Mouse (Mus musculus): ENCODE measurements at regions not wholly inside any gene's neighbourhood (a gene's known extent, or its start where the extent isn't known, plus 50 kb on each side); places are given as distances from the start of the nearest gene placed in this dataset.

- no peak for ATAC-seq (ENCODE audit: insufficient read depth)
- TF ChIP-seq CTCF (IDR thresholded peaks at IDR 0.05; ENCODE audit: low read depth) (no peak), EP300 (IDR thresholded peaks at IDR 0.05; ENCODE audit: low read depth) (no peak)
- H3K4me2 ChIP-seq (ENCODE audit: low read depth), result no peak overlapping the region
- no peak overlapping the region for H3K4me3 ChIP-seq (ENCODE audit: insufficient read depth in 1 of 2, low read depth in 2 of 2, low read length in 2 of 2)
- no peak overlapping the region for H3K9ac ChIP-seq (replicated peaks)
- no peak overlapping the region for H3K27ac ChIP-seq
- 55% methylated on average over 9 of the region's 9 CpGs for WGBS (ENCODE audit: insufficient replicate concordance)
- H3K27me3 ChIP-seq (ENCODE audit: control insufficient read depth, insufficient read depth, low read length), result no peaks in the 10 kb centered on the region
- DNase-seq (ENCODE audit: low read depth in 3 of 3, low spot score in 3 of 3), result no peak
- no peaks in the 10 kb centered on the region for H3K9me3 ChIP-seq (ENCODE audit: control insufficient read depth, low read length)
- H3K4me1 ChIP-seq (replicated peaks; ENCODE audit: control insufficient read depth in 2 of 2, insufficient read depth in 2 of 2, low read length in 1 of 2), result no peaks in the 10 kb centered on the region
- no peaks in the 10 kb centered on the region for H3K36me3 ChIP-seq (replicated peaks; ENCODE audit: control insufficient read depth, insufficient read depth, low read depth)
Measured at GRCm38 (mm10) chr12:26679887-26680567, 211.0 kb downstream of the Cmpk2 start.

DNA sequence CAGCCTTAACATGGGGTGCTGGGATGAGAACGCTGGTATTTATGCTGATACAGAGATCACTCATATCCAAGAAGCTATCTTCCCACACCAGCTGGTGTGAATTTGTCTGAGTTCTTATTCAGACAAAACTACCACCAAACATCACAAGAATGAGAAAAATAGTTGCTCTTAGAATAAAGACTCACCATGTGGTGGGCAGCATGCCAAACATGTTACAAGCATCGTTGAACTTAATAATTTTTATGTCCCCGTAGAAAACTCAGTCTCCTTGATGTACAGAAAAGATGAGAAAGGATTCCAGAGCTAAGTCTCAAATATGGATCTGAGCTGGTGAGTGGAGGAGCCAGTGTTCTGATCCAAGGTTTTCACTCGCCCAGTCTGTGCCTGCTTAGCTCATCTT, 196.5 kb downstream of the Cmpk2 start:
- 54% methylated on average over 4 of the region's 4 CpGs for WGBS (ENCODE audit: insufficient replicate concordance)
- ATAC-seq (ENCODE audit: insufficient read depth), result no peak

GRCm38 (mm10) chr12:26654251-26654650, 185.2 kb downstream of the Cmpk2 start:
- no peak for TF ChIP-seq EP300 (IDR thresholded peaks at IDR 0.05; ENCODE audit: low read depth)
- TF ChIP-seq CTCF (IDR thresholded peaks at IDR 0.05; ENCODE audit: low read depth), result no peak
- WGBS (ENCODE audit: insufficient replicate concordance), result 73% methylated on average over 2 of the region's 2 CpGs

More for the DNA sequence above, 196.5 kb downstream of the Cmpk2 start:
- TF ChIP-seq EP300 (IDR thresholded peaks at IDR 0.05; ENCODE audit: low read depth), result no peak
- no peak for TF ChIP-seq CTCF (IDR thresholded peaks at IDR 0.05; ENCODE audit: low read depth)
- no peak overlapping the region for H3K27ac ChIP-seq
- no peak overlapping the region for H3K9ac ChIP-seq (replicated peaks)
- no peak overlapping the region for H3K4me2 ChIP-seq (ENCODE audit: low read depth)
- H3K4me1 ChIP-seq (replicated peaks; ENCODE audit: control insufficient read depth in 2 of 2, insufficient read depth in 2 of 2, low read length in 1 of 2), result no peaks in the 10 kb centered on the region
- DNase-seq (ENCODE audit: low read depth in 3 of 3, low spot score in 3 of 3), result no peak
- no peaks in the 10 kb centered on the region for H3K9me3 ChIP-seq (ENCODE audit: control insufficient read depth, low read length)
- H3K27me3 ChIP-seq (ENCODE audit: control insufficient read depth, insufficient read depth, low read length), result no peaks in the 10 kb centered on the region
- H3K4me3 ChIP-seq (ENCODE audit: insufficient read depth in 1 of 2, low read depth in 2 of 2, low read length in 2 of 2), result no peak overlapping the region
- no peaks in the 10 kb centered on the region for H3K36me3 ChIP-seq (replicated peaks; ENCODE audit: control insufficient read depth, insufficient read depth, low read depth)

DNA sequence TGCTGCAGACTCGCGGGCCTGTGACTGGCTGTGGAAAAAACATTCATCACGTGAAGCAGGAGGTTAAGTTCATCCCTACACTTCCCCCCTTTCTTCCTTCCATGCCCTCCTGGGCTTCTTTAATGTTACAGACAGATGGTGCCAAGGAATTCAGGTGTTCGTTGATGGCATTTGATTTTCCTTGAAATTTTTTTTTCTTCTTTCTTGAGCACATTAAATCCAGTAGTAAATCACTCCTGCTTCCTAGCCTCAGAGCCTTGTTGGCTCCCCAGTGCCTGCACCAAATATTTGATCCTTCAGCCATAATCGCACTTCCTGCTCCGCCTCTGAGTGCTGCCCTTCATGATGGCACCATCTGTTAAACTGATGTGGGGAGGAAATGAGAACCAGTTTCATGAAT, 184.8 kb downstream of the Cmpk2 start:
- H3K36me3 ChIP-seq (replicated peaks; ENCODE audit: control insufficient read depth, insufficient read depth, low read depth), result no peaks in the 10 kb centered on the region
- no peaks in the 10 kb centered on the region for H3K4me1 ChIP-seq (replicated peaks; ENCODE audit: control insufficient read depth in 2 of 2, insufficient read depth in 2 of 2, low read length in 1 of 2)
- ATAC-seq (ENCODE audit: insufficient read depth) (no peak), DNase-seq (ENCODE audit: low read depth in 3 of 3, low spot score in 3 of 3) (no peak)
- no peak overlapping the region for H3K4me2 ChIP-seq (ENCODE audit: low read depth)
- TF ChIP-seq CTCF (IDR thresholded peaks at IDR 0.05; ENCODE audit: low read depth), result no peak
- no peak overlapping the region for H3K4me3 ChIP-seq (ENCODE audit: insufficient read depth in 1 of 2, low read depth in 2 of 2, low read length in 2 of 2)
- 60% methylated on average over 6 of the region's 6 CpGs for WGBS (ENCODE audit: insufficient replicate concordance)
- H3K9ac ChIP-seq (replicated peaks), result no peak overlapping the region
- no peaks in the 10 kb centered on the region for H3K27me3 ChIP-seq (ENCODE audit: control insufficient read depth, insufficient read depth, low read length)
- H3K9me3 ChIP-seq (ENCODE audit: control insufficient read depth, low read length), result no peaks in the 10 kb centered on the region
- no peak overlapping the region for H3K27ac ChIP-seq

More at GRCm38 (mm10) chr12:26654251-26654650, 185.2 kb downstream of the Cmpk2 start:
- Histone ChIP-seq H3K9ac (replicated peaks) (no peak overlapping the region), H3K36me3 (replicated peaks; ENCODE audit: control insufficient read depth, insufficient read depth, low read depth) (no peaks in the 10 kb centered on the region), H3K4me1 (replicated peaks; ENCODE audit: control insufficient read depth in 2 of 2, insufficient read depth in 2 of 2, low read length in 1 of 2) (no peaks in the 10 kb centered on the region), H3K4me3 (ENCODE audit: insufficient read depth in 1 of 2, low read depth in 2 of 2, low read length in 2 of 2) (no peak overlapping the region), H3K4me2 (ENCODE audit: low read depth) (no peak overlapping the region), H3K27ac (no peak overlapping the region), H3K9me3 (ENCODE audit: control insufficient read depth, low read length) (no peaks in the 10 kb centered on the region), H3K27me3 (ENCODE audit: control insufficient read depth, insufficient read depth, low read length) (no peaks in the 10 kb centered on the region)
- ATAC-seq (ENCODE audit: insufficient read depth), result no peak
- DNase-seq (ENCODE audit: low read depth in 3 of 3, low spot score in 3 of 3), result no peak

DNA sequence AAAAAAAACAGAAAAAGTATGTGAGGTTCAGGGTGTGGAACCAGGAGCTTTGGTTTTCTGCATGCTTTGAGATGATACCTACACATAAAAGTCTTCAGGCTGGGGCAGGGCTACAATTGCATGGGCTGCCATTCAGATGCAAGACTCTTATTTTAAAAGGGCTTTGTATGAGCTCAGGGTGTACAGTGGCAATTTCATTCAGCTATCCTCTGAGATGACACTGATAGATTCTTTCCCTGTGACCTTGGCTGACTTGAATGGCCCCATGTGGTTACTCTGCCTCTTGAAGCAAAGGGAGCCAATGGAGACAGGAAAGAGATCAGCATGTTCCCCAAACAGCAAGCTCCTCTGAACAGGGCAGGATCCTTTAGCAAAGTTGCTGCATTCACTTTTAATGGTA, 177.1 kb downstream of the Cmpk2 start:
- TF ChIP-seq CTCF (IDR thresholded peaks at IDR 0.05; ENCODE audit: low read depth), result no peak
- TF ChIP-seq EP300 (IDR thresholded peaks at IDR 0.05; ENCODE audit: low read depth), result no peak
- DNase-seq (ENCODE audit: low read depth in 3 of 3, low spot score in 3 of 3), result no peak

More for the DNA sequence above, 177.1 kb downstream of the Cmpk2 start:
- no peak for ATAC-seq (ENCODE audit: insufficient read depth)
- no peak overlapping the region for H3K27ac ChIP-seq
- H3K9ac ChIP-seq (replicated peaks), result no peak overlapping the region
- no peaks in the 10 kb centered on the region for H3K27me3 ChIP-seq (ENCODE audit: control insufficient read depth, insufficient read depth, low read length)
- H3K4me1 ChIP-seq (replicated peaks; ENCODE audit: control insufficient read depth in 2 of 2, insufficient read depth in 2 of 2, low read length in 1 of 2), result no peaks in the 10 kb centered on the region
- no peaks in the 10 kb centered on the region for H3K9me3 ChIP-seq (ENCODE audit: control insufficient read depth, low read length)
- no peak overlapping the region for H3K4me3 ChIP-seq (ENCODE audit: insufficient read depth in 1 of 2, low read depth in 2 of 2, low read length in 2 of 2)
- no peak overlapping the region for H3K4me2 ChIP-seq (ENCODE audit: low read depth)
- no peaks in the 10 kb centered on the region for H3K36me3 ChIP-seq (replicated peaks; ENCODE audit: control insufficient read depth, insufficient read depth, low read depth)
